Mouse (Mus musculus): ENCODE results near the gene Lrp10. TPM values are rescaled to one million over a fixed set of nuclear protein-coding genes. Genes with fewer than 3 reads are reported as not detected.
A peak's percentile ranks its signal among the peaks of the same experiment; 100 is the strongest.

The Lrp10 gene
- polyA plus RNA-seq, 1 experiment from 2014 or later, result 41.0 TPM

- 87% methylated on average over 14 of the region's 14 CpGs for WGBS
These were observed 23.4 kb upstream of the Lrp10 start for GRCm38 (mm10) chr14:54440538-54440937.

GRCm38 (mm10) chr14:54441365-54441764, 22.6 kb upstream of the Lrp10 start:
- no peak overlapping the region for H3K4me3 ChIP-seq (ENCODE audit: low read depth, low read length)
- no peak for ATAC-seq (ENCODE audit: low read depth)

More at GRCm38 (mm10) chr14:54440538-54440937, 23.4 kb upstream of the Lrp10 start:
- Histone ChIP-seq H3K9ac (ENCODE audit: low read depth, low read length) (no peak overlapping the region), H3K9me3 (ENCODE audit: control insufficient read depth, low read length) (no peaks in the 10 kb centered on the region), H3K27ac (replicated peaks; ENCODE audit: low read depth, low read length) (no peak overlapping the region), H3K27me3 (replicated peaks; ENCODE audit: control insufficient read depth, insufficient read depth, low read length) (no peaks in the 10 kb centered on the region), H3K4me2 (ENCODE audit: low read depth, low read length) (no peak overlapping the region), H3K36me3 (ENCODE audit: control insufficient read depth, insufficient read depth, low read length) (peaks cover 55% of the 10 kb centered on the region), H3K4me1 (ENCODE audit: control insufficient read depth, insufficient read depth, low read length) (peaks cover 14% of the 10 kb centered on the region), H3K4me3 (ENCODE audit: low read depth, low read length) (no peak overlapping the region)
- no peak for DNase-seq (ENCODE audit: low spot score)
- no peak for ATAC-seq (ENCODE audit: low read depth)

GRCm38 (mm10) chr14:54442548-54442947, 21.4 kb upstream of the Lrp10 start:
- Histone ChIP-seq H3K27ac (replicated peaks; ENCODE audit: low read depth, low read length) (peak overlapping the region; percentile 91), H3K4me3 (ENCODE audit: low read depth, low read length) (no peak overlapping the region), H3K9ac (ENCODE audit: low read depth, low read length) (peak overlapping the region; percentile 28; the same call in 1 of the 2 replicates), H3K4me1 (ENCODE audit: control insufficient read depth, insufficient read depth, low read length) (peaks cover 14% of the 10 kb centered on the region), H3K9me3 (ENCODE audit: control insufficient read depth, low read length) (no peaks in the 10 kb centered on the region), H3K27me3 (replicated peaks; ENCODE audit: control insufficient read depth, insufficient read depth, low read length) (no peaks in the 10 kb centered on the region), H3K36me3 (ENCODE audit: control insufficient read depth, insufficient read depth, low read length) (peaks cover 35% of the 10 kb centered on the region), H3K4me2 (ENCODE audit: low read depth, low read length) (no peak overlapping the region)
- 83% methylated on average over 3 of the region's 3 CpGs for WGBS
- ATAC-seq (ENCODE audit: low read depth) (no peak), DNase-seq (ENCODE audit: low spot score) (no peak)

More at GRCm38 (mm10) chr14:54441365-54441764, 22.6 kb upstream of the Lrp10 start:
- Histone ChIP-seq H3K9me3 (ENCODE audit: control insufficient read depth, low read length) (no peaks in the 10 kb centered on the region), H3K27ac (replicated peaks; ENCODE audit: low read depth, low read length) (no peak overlapping the region), H3K9ac (ENCODE audit: low read depth, low read length) (no peak overlapping the region), H3K4me2 (ENCODE audit: low read depth, low read length) (no peak overlapping the region), H3K27me3 (replicated peaks; ENCODE audit: control insufficient read depth, insufficient read depth, low read length) (no peaks in the 10 kb centered on the region), H3K36me3 (ENCODE audit: control insufficient read depth, insufficient read depth, low read length) (peaks cover 47% of the 10 kb centered on the region), H3K4me1 (ENCODE audit: control insufficient read depth, insufficient read depth, low read length) (peaks cover 14% of the 10 kb centered on the region)
- DNase-seq (ENCODE audit: low spot score), result no peak
- 85% methylated on average over 4 of the region's 4 CpGs for WGBS

GRCm38 (mm10) chr14:54443196-54443595, 20.7 kb upstream of the Lrp10 start:
- Histone ChIP-seq H3K9ac (ENCODE audit: low read depth, low read length) (peak overlapping the region; percentile 28; the same call in 1 of the 2 replicates), H3K36me3 (ENCODE audit: control insufficient read depth, insufficient read depth, low read length) (peaks cover 29% of the 10 kb centered on the region), H3K9me3 (ENCODE audit: control insufficient read depth, low read length) (no peaks in the 10 kb centered on the region), H3K4me3 (ENCODE audit: low read depth, low read length) (no peak overlapping the region), H3K27me3 (replicated peaks; ENCODE audit: control insufficient read depth, insufficient read depth, low read length) (no peaks in the 10 kb centered on the region), H3K27ac (replicated peaks; ENCODE audit: low read depth, low read length) (peak overlapping the region; percentile 91), H3K4me1 (ENCODE audit: control insufficient read depth, insufficient read depth, low read length) (peaks cover 14% of the 10 kb centered on the region), H3K4me2 (ENCODE audit: low read depth, low read length) (peak overlapping the region; percentile 21)
- 7% methylated on average over 3 of the region's 3 CpGs for WGBS
- ATAC-seq (ENCODE audit: low read depth), result peak; percentile 87
- peak; percentile 91 for DNase-seq (ENCODE audit: low spot score)

- 40% methylated on average over 14 of the region's 15 CpGs for WGBS
- peak overlapping the region; percentile 21 for H3K4me2 ChIP-seq (ENCODE audit: low read depth, low read length)
- no peak overlapping the region for H3K4me3 ChIP-seq (ENCODE audit: low read depth, low read length)
- no peaks in the 10 kb centered on the region for H3K27me3 ChIP-seq (replicated peaks; ENCODE audit: control insufficient read depth, insufficient read depth, low read length)
- ATAC-seq (ENCODE audit: low read depth), result peak; percentile 78
- peak overlapping the region; percentile 91 for H3K27ac ChIP-seq (replicated peaks; ENCODE audit: low read depth, low read length)
- peaks cover 22% of the 10 kb centered on the region for H3K36me3 ChIP-seq (ENCODE audit: control insufficient read depth, insufficient read depth, low read length)
- peak; percentile 94 for DNase-seq (ENCODE audit: low spot score)
- no peaks in the 10 kb centered on the region for H3K9me3 ChIP-seq (ENCODE audit: control insufficient read depth, low read length)
- 0 out of 2 replicates have a peak overlapping the region, but pooled peaks have one; percentile 28 for H3K9ac ChIP-seq (ENCODE audit: low read depth, low read length)
- H3K4me1 ChIP-seq (ENCODE audit: control insufficient read depth, insufficient read depth, low read length), result peaks cover 14% of the 10 kb centered on the region
These were observed 20.0 kb upstream of the Lrp10 start for GRCm38 (mm10) chr14:54443712-54444618.

- Histone ChIP-seq H3K9ac (ENCODE audit: low read depth, low read length) (no peak overlapping the region), H3K4me2 (ENCODE audit: low read depth, low read length) (no peak overlapping the region), H3K36me3 (ENCODE audit: control insufficient read depth, insufficient read depth, low read length) (peaks cover 6% of the 10 kb centered on the region), H3K27me3 (replicated peaks; ENCODE audit: control insufficient read depth, insufficient read depth, low read length) (no peaks in the 10 kb centered on the region), H3K27ac (replicated peaks; ENCODE audit: low read depth, low read length) (no peak overlapping the region), H3K9me3 (ENCODE audit: control insufficient read depth, low read length) (no peaks in the 10 kb centered on the region), H3K4me1 (ENCODE audit: control insufficient read depth, insufficient read depth, low read length) (peaks cover 14% of the 10 kb centered on the region), H3K4me3 (ENCODE audit: low read depth, low read length) (no peak overlapping the region)
- WGBS, result 41% methylated on average over 3 of the region's 3 CpGs
- ATAC-seq (ENCODE audit: low read depth) (no peak), DNase-seq (ENCODE audit: low spot score) (no peak)
These were observed 18.5 kb upstream of the Lrp10 start for GRCm38 (mm10) chr14:54445476-54445875.

- WGBS, result 87% methylated on average over 9 of the region's 9 CpGs
- Histone ChIP-seq H3K27me3 (replicated peaks; ENCODE audit: control insufficient read depth, insufficient read depth, low read length) (no peaks in the 10 kb centered on the region), H3K4me2 (ENCODE audit: low read depth, low read length) (no peak overlapping the region), H3K4me1 (ENCODE audit: control insufficient read depth, insufficient read depth, low read length) (no peaks in the 10 kb centered on the region), H3K4me3 (ENCODE audit: low read depth, low read length) (no peak overlapping the region), H3K9me3 (ENCODE audit: control insufficient read depth, low read length) (no peaks in the 10 kb centered on the region), H3K36me3 (ENCODE audit: control insufficient read depth, insufficient read depth, low read length) (no peaks in the 10 kb centered on the region), H3K9ac (ENCODE audit: low read depth, low read length) (no peak overlapping the region), H3K27ac (replicated peaks; ENCODE audit: low read depth, low read length) (no peak overlapping the region)
- DNase-seq (ENCODE audit: low spot score) (no peak), ATAC-seq (ENCODE audit: low read depth) (no peak)
These were observed 10.4 kb upstream of the Lrp10 start for GRCm38 (mm10) chr14:54453566-54453965.

GRCm38 (mm10) chr14:54454669-54455528, 9.0 kb upstream of the Lrp10 start:
- no peaks in the 10 kb centered on the region for H3K27me3 ChIP-seq (replicated peaks; ENCODE audit: control insufficient read depth, insufficient read depth, low read length)
- no peak overlapping the region for H3K4me2 ChIP-seq (ENCODE audit: low read depth, low read length)
- no peak overlapping the region for H3K27ac ChIP-seq (replicated peaks; ENCODE audit: low read depth, low read length)
- no peak overlapping the region for H3K4me3 ChIP-seq (ENCODE audit: low read depth, low read length)
- H3K9ac ChIP-seq (ENCODE audit: low read depth, low read length), result no peak overlapping the region
- WGBS, result 76% methylated on average over 11 of the region's 11 CpGs
- no peaks in the 10 kb centered on the region for H3K9me3 ChIP-seq (ENCODE audit: control insufficient read depth, low read length)
- DNase-seq (ENCODE audit: low spot score), result no peak
- no peaks in the 10 kb centered on the region for H3K36me3 ChIP-seq (ENCODE audit: control insufficient read depth, insufficient read depth, low read length)
- ATAC-seq (ENCODE audit: low read depth), result no peak
- no peaks in the 10 kb centered on the region for H3K4me1 ChIP-seq (ENCODE audit: control insufficient read depth, insufficient read depth, low read length)

All from embryonic facial prominence, embryonic 14.5 days (tissue).